Mouse (Mus musculus) E14TG2a.4 (cell line): Measurements from ENCODE around the gene Mboat1.

Source experiments
- H3K27me3 ChIP-seq: 2 replicates; pipeline ENCODE4 v1.6.1; 2014; ENCODE audit warnings: low read length, control low read depth; ENCODE audit not compliant: insufficient read depth
- H3K36me3 ChIP-seq: 2 replicates; pipeline ENCODE4 v1.6.1; 2014; ENCODE audit warnings: low read length, control low read depth; ENCODE audit not compliant: insufficient read depth
- H3K4me1 ChIP-seq: replicated peaks from 2 replicates; pipeline ENCODE4 v1.6.1; 2014; ENCODE audit warnings: low read depth, low read length, control low read depth
- H3K4me3 ChIP-seq: replicated peaks from 2 replicates; pipeline ENCODE4 v1.5.1; 2014; ENCODE audit warnings: mild to moderate bottlenecking, low read length
- H3K9me3 ChIP-seq: 2 replicates; pipeline ENCODE4 v1.6.1; 2014; ENCODE audit warnings: low read length, control low read depth
- CTCF ChIP-seq: conservative IDR thresholded peaks from 2 replicates; pipeline ENCODE4 v1.5.1; 2014; ENCODE audit warnings: low read length
- NANOG ChIP-seq: IDR thresholded peaks from 2 replicates; pipeline ENCODE4 v1.6.1; 2014; ENCODE audit warnings: borderline replicate concordance, low read length, mixed read lengths
- POU5F1 ChIP-seq: IDR thresholded peaks from 2 replicates; pipeline ENCODE4 v1.6.1; 2014; ENCODE audit warnings: low read length, borderline replicate concordance

The Mboat1 gene

DNA sequence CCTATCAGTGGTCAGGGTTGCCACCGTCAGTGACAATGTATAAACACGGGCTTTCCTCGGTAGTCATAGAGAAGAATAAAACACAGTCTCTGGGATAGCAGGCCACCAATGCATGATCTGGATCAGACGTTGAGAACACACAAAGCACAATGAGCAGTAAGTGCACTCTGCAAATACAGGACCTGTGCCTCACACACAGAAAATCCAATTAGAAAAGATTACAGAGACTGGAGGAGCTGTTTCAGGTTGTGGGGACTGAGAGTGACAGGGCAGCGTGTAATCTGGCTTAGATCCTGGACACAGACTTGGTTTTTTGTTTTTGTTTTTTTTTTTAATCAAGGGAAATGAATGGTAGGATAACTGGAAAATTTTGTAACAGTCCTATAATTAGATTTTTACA, 128.5 kb downstream of the Mboat1 start:
- Histone ChIP-seq H3K36me3 (no peaks in the 10 kb centered on the region), H3K4me3 (no peak overlapping the region), H3K27me3 (peaks cover 4% of the 10 kb centered on the region), H3K9me3 (peaks cover 5% of the 10 kb centered on the region), H3K4me1 (0 out of 2 replicates have a peak, but pooled peaks cover 4% of the 10 kb centered on the region)
- no peak for TF ChIP-seq CTCF
- no peak for TF ChIP-seq NANOG
- no peak for TF ChIP-seq POU5F1

DNA sequence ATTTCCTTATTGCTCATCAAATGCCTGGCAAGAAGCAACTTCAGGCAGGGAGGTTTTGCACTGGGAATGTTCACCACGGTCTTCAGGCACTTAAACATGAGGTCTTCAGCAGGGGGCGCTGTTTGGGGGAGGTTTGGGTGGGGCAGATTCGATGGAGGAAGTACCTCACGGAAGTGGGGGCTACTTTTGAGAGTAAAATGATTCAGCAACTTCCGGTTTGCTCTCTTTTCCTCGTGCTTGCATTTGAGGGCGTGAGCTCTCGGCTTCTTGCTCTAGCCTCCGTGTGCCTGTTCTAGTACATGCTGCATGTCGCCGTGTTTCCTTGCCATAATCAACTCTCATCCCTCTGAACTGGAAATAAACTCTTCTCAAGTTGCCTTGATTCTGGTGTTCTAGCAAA, 129.7 kb downstream of the Mboat1 start:
- H3K4me1 ChIP-seq, result 0 out of 2 replicates have a peak, but pooled peaks cover 3% of the 10 kb centered on the region
- no peaks in the 10 kb centered on the region for H3K36me3 ChIP-seq
- peaks cover under 1% of the 10 kb centered on the region for H3K27me3 ChIP-seq
- H3K4me3 ChIP-seq, result no peak overlapping the region; the same call in 1 of the 2 replicates
- peaks cover 5% of the 10 kb centered on the region for H3K9me3 ChIP-seq
- TF ChIP-seq POU5F1 (no peak), NANOG (no peak), CTCF (no peak)

GRCm38 (mm10) chr13:30272040-30272686, 135.9 kb downstream of the Mboat1 start:
- Histone ChIP-seq H3K4me3 (no peak overlapping the region), H3K9me3 (peaks cover 5% of the 10 kb centered on the region), H3K36me3 (no peaks in the 10 kb centered on the region), H3K4me1 (no peaks in the 10 kb centered on the region), H3K27me3 (no peaks in the 10 kb centered on the region)
- TF ChIP-seq CTCF (peak; percentile 94), NANOG (no peak), POU5F1 (no peak)
